Mouse (Mus musculus) liver, adult 2 months (tissue): ENCODE measurements around the gene Nav2.

Source experiments
- CTCF ChIP-seq: fragments of 200-500 bp; IDR thresholded peaks from 2 replicates; pipeline ENCODE4 v1.5.1; 2011; ENCODE audit warnings: low read depth, low read length, control low read depth
- POLR2A ChIP-seq: fragments of 200-500 bp; IDR thresholded peaks from 2 replicates; pipeline ENCODE4 v1.6.1; 2011; ENCODE audit warnings: low read length, control low read depth; ENCODE audit not compliant: insufficient read depth; ENCODE audit errors: extremely low read depth

GRCm38 (mm10) chr7:49319981-49320380, 411.5 kb downstream of the Nav2 start:
- TF ChIP-seq POLR2A (no peak), CTCF (no peak)
